Mouse (Mus musculus) myocyte (in vitro differentiated cells): ENCODE measurements around the gene 2210407C18Rik. TPM values are rescaled to one million over a fixed set of nuclear protein-coding genes. Genes with fewer than 3 reads are reported as not detected.

ENCODE experiments used
- H3K27me3 ChIP-seq: one replicate; pipeline ENCODE4 v1.6.1; 2011; ENCODE audit not compliant: control insufficient read depth, insufficient read depth, insufficient read length
- H3K36me3 ChIP-seq: one replicate; pipeline ENCODE4 v1.6.1; 2011; ENCODE audit not compliant: control insufficient read depth, insufficient read depth
- H3K4me2 ChIP-seq: one replicate; pipeline ENCODE4 v1.6.1; 2011; ENCODE audit warnings: low read depth, control low read depth
- H3K4me3 ChIP-seq: one replicate; pipeline ENCODE4 v1.5.1; 2011; ENCODE audit warnings: mild to moderate bottlenecking, control low read depth, moderate library complexity
- H3K79me2 ChIP-seq: one replicate; pipeline ENCODE4 v1.6.1; 2011; ENCODE audit not compliant: control insufficient read depth, insufficient read depth
- H3ac ChIP-seq: one replicate; pipeline ENCODE4 v1.6.1; 2011; ENCODE audit not compliant: control insufficient read depth, insufficient read length
- CEBPB ChIP-seq: IDR thresholded peaks from 2 replicates; pipeline ENCODE4 v1.6.1; 2011; ENCODE audit warnings: mild to moderate bottlenecking, moderate library complexity; ENCODE audit not compliant: poor library complexity, insufficient read depth, severe bottlenecking
- E2F4 ChIP-seq: IDR thresholded peaks from one replicate; pipeline ENCODE4 v1.6.1; 2011; ENCODE audit warnings: mild to moderate bottlenecking, control low read depth, moderate library complexity; ENCODE audit not compliant: insufficient read depth
- MAX ChIP-seq: IDR thresholded peaks from one replicate; pipeline ENCODE4 v1.6.1; 2011; ENCODE audit warnings: low read depth, mild to moderate bottlenecking, control low read depth
- MYOD1 ChIP-seq, 3 experiments: IDR thresholded peaks; one replicate each; pipeline ENCODE4 v1.6.1; 2011; ENCODE audit warnings: control low read depth in 2 of 3, low read depth in 2 of 3, mild to moderate bottlenecking in 2 of 3, moderate library complexity in 1 of 3; ENCODE audit not compliant: insufficient read length in 2 of 3, control insufficient read depth in 1 of 3
- MYOG ChIP-seq, 3 experiments: IDR thresholded peaks; one replicate each; pipeline ENCODE4 v1.6.1; 2011; ENCODE audit warnings: control low read depth in 2 of 3, low read depth in 2 of 3, mild to moderate bottlenecking in 2 of 3; ENCODE audit not compliant: insufficient read length in 2 of 3, control insufficient read depth in 1 of 3, insufficient read depth in 1 of 3
- POLR2A ChIP-seq: IDR thresholded peaks from one replicate; pipeline ENCODE4 v1.6.1; 2011; ENCODE audit warnings: low read depth, mild to moderate bottlenecking, control low read depth, moderate library complexity; ENCODE audit not compliant: insufficient read length
- POLR2AphosphoS2 ChIP-seq: IDR thresholded peaks from one replicate; pipeline ENCODE4 v1.6.1; 2011; ENCODE audit warnings: low read depth, control low read depth; ENCODE audit not compliant: insufficient read length
- REST ChIP-seq: IDR thresholded peaks from one replicate; pipeline ENCODE4 v1.6.1; 2011; ENCODE audit warnings: mild to moderate bottlenecking, control low read depth, moderate library complexity; ENCODE audit not compliant: insufficient read depth, insufficient read length
- SRF ChIP-seq: IDR thresholded peaks from one replicate; pipeline ENCODE4 v1.6.1; 2011; ENCODE audit warnings: low read depth; ENCODE audit not compliant: control insufficient read depth, insufficient read length
- TCF12 ChIP-seq: IDR thresholded peaks from one replicate; pipeline ENCODE4 v1.6.1; 2011; ENCODE audit warnings: mild to moderate bottlenecking, control low read depth; ENCODE audit not compliant: poor library complexity, insufficient read depth, severe bottlenecking
- TCF3 ChIP-seq: IDR thresholded peaks from one replicate; pipeline ENCODE4 v1.6.1; 2011; ENCODE audit warnings: low read depth, control low read depth; ENCODE audit not compliant: insufficient read length
- USF1 ChIP-seq: IDR thresholded peaks from one replicate; pipeline ENCODE4 v1.6.1; 2011; ENCODE audit warnings: low read depth, mild to moderate bottlenecking, control low read depth, moderate library complexity
- polyA plus RNA-seq: library from polyadenylated mRNA; unstranded; fragments of >200 nt; fragmentation: generic; extraction: Trizol; gene quantifications from one replicate; pipeline ENCODE4 v1.2.1, GENCODE M21; 2012; ENCODE audit warnings: missing spikeins

2210407C18Rik gene
- polyA plus RNA-seq, 1 experiment, result not detected

DNA sequence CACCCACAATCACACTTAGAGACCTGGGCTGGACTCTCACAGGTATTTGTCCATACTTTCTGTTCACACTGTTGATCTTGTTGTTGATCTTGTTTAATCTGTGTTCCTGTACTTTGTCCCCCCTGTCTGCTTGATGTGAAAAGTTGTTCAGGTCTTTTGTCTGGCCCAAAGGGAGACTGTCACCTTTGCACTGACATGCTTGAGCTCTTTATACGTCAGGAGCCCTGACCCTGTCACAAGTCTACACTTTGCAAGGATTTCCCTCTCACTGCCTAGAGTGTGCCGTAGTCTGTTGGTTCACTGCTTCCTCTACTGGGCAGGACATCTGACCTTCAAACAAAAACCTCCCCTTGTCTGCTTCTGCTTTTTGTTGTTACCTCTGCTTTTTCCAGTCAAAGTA is 11.2 kb downstream of the 2210407C18Rik start:
- Histone ChIP-seq H3K4me2 (no peak overlapping the region), H3ac (no peak overlapping the region), H3K4me3 (no peak overlapping the region), H3K79me2 (no peaks in the 10 kb centered on the region), H3K36me3 (no peaks in the 10 kb centered on the region), H3K27me3 (no peaks in the 10 kb centered on the region)
- TF ChIP-seq CEBPB (no peak), POLR2A (no peak), TCF12 (no peak), TCF3 (no peak), POLR2AphosphoS2 (no peak)

DNA sequence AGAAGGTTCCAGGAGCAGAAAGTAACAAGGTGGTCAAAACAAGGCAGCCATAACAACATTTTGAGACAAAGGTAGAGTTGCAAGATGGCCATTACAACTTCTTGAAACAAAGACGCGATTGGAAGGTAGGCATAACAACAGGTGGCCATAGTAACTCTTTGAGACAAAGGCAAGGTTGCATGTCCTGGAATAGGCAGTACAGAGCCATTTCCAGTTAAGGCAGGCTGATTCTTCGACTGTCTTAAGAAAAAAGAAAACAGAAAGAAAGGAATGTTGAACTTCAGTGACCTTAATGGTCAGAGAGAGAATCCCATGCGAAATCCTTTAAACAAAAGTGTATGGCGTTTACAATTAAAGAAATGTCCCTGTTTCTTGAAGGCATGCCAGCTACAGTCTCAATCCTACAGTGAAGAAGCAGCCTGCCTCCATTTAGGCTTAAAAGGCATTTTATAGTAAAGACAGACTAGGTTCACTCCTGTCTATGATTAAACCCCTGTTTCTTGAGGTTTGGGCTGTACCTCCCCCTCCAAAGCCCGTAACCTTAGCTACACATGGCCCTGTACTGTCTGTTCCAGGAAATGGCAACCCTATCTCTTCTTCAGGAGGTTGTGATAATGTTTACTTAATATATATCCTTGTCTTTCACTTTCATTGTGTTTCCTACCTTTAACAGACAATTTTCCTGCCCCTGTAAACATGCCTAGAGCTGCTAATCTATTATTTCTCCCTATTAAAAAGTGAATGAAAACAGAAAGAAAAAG is 12.9 kb downstream of the 2210407C18Rik start:
- Histone ChIP-seq H3K4me3 (no peak overlapping the region), H3ac (no peak overlapping the region), H3K27me3 (no peaks in the 10 kb centered on the region), H3K4me2 (no peak overlapping the region), H3K79me2 (no peaks in the 10 kb centered on the region), H3K36me3 (no peaks in the 10 kb centered on the region)
- TF ChIP-seq MYOG (IDR thresholded peaks at IDR 0.05; ENCODE audit: control insufficient read depth in 1 of 3, insufficient read depth in 1 of 3, insufficient read length in 2 of 3, low read depth in 2 of 3) (no peak), TCF12 (no peak), POLR2AphosphoS2 (no peak), USF1 (no peak), CEBPB (no peak), SRF (no peak), MYOD1 (IDR thresholded peaks at IDR 0.05; ENCODE audit: control insufficient read depth in 1 of 3, insufficient read length in 2 of 3, low read depth in 2 of 3) (no peak), TCF3 (no peak)

DNA sequence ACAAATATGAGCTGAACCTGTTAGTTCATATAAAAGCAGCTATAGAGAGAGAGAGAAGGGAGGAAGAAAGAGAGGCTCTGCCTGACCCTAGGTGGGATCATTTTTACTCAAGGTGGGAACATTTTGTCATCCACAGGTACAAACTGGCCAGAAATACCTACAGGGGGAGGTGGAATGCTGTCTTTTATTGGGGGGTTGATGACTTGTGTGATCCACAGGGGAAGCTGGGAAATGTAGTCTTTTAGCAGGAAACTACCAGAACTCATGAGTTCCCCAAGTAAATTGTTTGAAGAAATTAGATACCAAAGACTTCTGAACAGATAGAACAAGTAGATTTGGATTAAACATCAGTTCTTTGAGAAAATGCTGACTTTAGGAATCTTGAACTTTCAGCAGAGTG is 13.8 kb downstream of the 2210407C18Rik start:
- Histone ChIP-seq H3K4me2 (no peak overlapping the region), H3K79me2 (no peaks in the 10 kb centered on the region), H3K27me3 (no peaks in the 10 kb centered on the region), H3ac (no peak overlapping the region), H3K4me3 (no peak overlapping the region), H3K36me3 (no peaks in the 10 kb centered on the region)
- no peak for TF ChIP-seq E2F4
- no peak for TF ChIP-seq POLR2A
- no peak for TF ChIP-seq MYOD1 (IDR thresholded peaks at IDR 0.05; ENCODE audit: control insufficient read depth in 1 of 3, insufficient read length in 2 of 3, low read depth in 2 of 3)
- no peak for TF ChIP-seq USF1
- no peak for TF ChIP-seq MAX
- TF ChIP-seq POLR2AphosphoS2, result no peak
- no peak for TF ChIP-seq REST
- no peak for TF ChIP-seq MYOG (IDR thresholded peaks at IDR 0.05; ENCODE audit: control insufficient read depth in 1 of 3, insufficient read depth in 1 of 3, insufficient read length in 2 of 3, low read depth in 2 of 3)
- no peak for TF ChIP-seq SRF
- no peak for TF ChIP-seq TCF3
- TF ChIP-seq CEBPB, result no peak

DNA sequence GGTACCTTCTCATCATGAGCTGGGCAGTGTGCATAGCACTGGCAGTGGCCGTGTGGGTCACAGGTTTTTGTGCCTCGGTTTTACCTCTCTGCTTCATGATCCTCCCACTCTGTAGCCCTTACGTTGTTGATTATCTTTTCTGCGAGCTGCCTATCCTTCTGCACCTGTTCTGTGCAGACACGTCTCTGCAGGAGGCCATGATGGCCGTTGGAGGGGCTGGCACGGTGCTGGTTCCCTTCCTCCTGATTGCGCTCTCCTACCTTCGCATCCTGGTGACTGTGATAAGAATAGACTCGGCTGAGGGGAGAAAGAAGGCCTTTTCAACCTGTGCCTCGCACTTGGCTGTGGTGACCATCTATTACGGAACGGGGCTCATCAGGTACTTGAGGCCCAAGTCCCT is 18.0 kb downstream of the 2210407C18Rik start:
- TF ChIP-seq REST (no peak), E2F4 (no peak), CEBPB (no peak), USF1 (no peak), TCF12 (no peak), POLR2AphosphoS2 (no peak), MYOD1 (IDR thresholded peaks at IDR 0.05; ENCODE audit: control insufficient read depth in 1 of 3, insufficient read length in 2 of 3, low read depth in 2 of 3) (no peak), MYOG (IDR thresholded peaks at IDR 0.05; ENCODE audit: control insufficient read depth in 1 of 3, insufficient read depth in 1 of 3, insufficient read length in 2 of 3, low read depth in 2 of 3) (no peak), SRF (no peak), TCF3 (no peak), POLR2A (no peak), MAX (no peak)
- Histone ChIP-seq H3K36me3 (no peaks in the 10 kb centered on the region), H3K79me2 (no peaks in the 10 kb centered on the region), H3K4me2 (no peak overlapping the region), H3K27me3 (no peaks in the 10 kb centered on the region), H3ac (no peak overlapping the region), H3K4me3 (no peak overlapping the region)

DNA sequence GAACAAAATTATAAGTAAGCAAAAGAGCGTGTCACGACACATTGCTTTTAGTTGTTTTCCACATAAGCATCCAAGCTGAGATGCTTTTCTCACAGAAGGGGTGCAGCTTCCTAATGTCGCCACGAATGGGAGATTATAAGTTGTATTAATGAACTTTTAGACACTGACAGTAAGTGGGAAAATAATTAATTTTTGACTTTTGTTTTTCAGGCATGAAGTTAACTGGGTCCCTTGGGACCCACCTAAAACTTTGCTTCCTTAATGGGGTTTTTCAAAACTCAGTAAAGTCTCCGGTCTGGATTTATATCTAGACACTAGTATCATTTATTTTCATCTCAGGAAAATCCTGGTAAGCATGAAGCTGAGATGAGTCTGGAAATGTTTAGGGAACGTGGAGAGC is 21.1 kb downstream of the 2210407C18Rik start, which contains the start of gene Olfr324:
Gene Olfr324 (plus strand): TSS at position 301 of the 400 bp plus-strand sequence.
- Histone ChIP-seq H3K27me3 (no peaks in the 10 kb centered on the region), H3K79me2 (no peaks in the 10 kb centered on the region), H3ac (no peak within 1 kb of the TSS), H3K4me3 (no peak within 1 kb of the TSS), H3K4me2 (no peak within 1 kb of the TSS), H3K36me3 (no peaks in the 10 kb centered on the region)
- TF ChIP-seq REST, result no peak
- TF ChIP-seq SRF, result no peak
- no peak for TF ChIP-seq USF1
- no peak for TF ChIP-seq E2F4
- no peak for TF ChIP-seq MYOD1 (IDR thresholded peaks at IDR 0.05; ENCODE audit: control insufficient read depth in 1 of 3, insufficient read length in 2 of 3, low read depth in 2 of 3)
- no peak for TF ChIP-seq MYOG (IDR thresholded peaks at IDR 0.05; ENCODE audit: control insufficient read depth in 1 of 3, insufficient read depth in 1 of 3, insufficient read length in 2 of 3, low read depth in 2 of 3)
- no peak for TF ChIP-seq TCF3
- no peak for TF ChIP-seq TCF12
- TF ChIP-seq POLR2A, result no peak
- TF ChIP-seq CEBPB, result no peak
- no peak for TF ChIP-seq POLR2AphosphoS2
- no peak for TF ChIP-seq MAX
